Mouse (Mus musculus) cortical plate, adult 2 months (tissue): Measurements from ENCODE around the gene Mmel1.

Source experiments
- CTCF ChIP-seq: fragments of 200-500 bp; IDR thresholded peaks from 2 replicates; pipeline ENCODE4 v1.5.1; 2011; ENCODE audit warnings: mild to moderate bottlenecking, control low read depth, low read length; ENCODE audit not compliant: insufficient read depth; ENCODE audit errors: extremely low read depth
- POLR2A ChIP-seq: fragments of 200-500 bp; IDR thresholded peaks from 2 replicates; pipeline ENCODE4 v1.6.1; 2011; ENCODE audit warnings: mild to moderate bottlenecking, low read length, control low read depth; ENCODE audit not compliant: insufficient read depth; ENCODE audit errors: extremely low read depth

DNA sequence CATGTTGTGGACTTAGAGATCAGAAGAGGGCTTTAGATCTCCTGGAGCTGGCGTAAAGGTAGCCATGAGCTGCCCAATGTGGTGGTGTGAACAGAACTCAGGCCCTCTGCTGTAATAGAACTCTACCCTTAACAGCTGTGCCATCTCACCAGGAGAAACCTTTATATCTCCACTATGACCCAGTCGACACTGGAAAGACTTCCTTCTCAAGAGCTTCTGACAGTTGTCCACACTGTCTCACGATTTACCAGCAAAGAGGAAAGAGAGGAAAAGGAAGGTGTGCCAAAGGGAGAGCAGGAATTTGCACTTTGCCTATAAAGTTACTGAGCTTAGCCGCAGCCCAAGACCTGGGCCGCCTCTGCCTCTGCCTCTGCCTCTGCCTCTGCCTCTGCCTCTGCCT is 72.4 kb downstream of the Mmel1 start:
- TF ChIP-seq CTCF (no peak), POLR2A (no peak)
